Mouse (Mus musculus) olfactory bulb, adult 2 months (tissue): ENCODE results near the gene Foxp1.

Source experiments
- CTCF ChIP-seq: fragments of 200-500 bp; IDR thresholded peaks from 2 replicates; pipeline ENCODE4 v1.5.1; 2012; ENCODE audit warnings: low read depth, mild to moderate bottlenecking, low read length, moderate library complexity; ENCODE audit not compliant: insufficient read depth
- POLR2A ChIP-seq: fragments of 200-500 bp; IDR thresholded peaks from 2 replicates; pipeline ENCODE4 v1.6.1; 2012; ENCODE audit warnings: mild to moderate bottlenecking, low read depth, low read length, moderate library complexity; ENCODE audit not compliant: insufficient read depth

GRCm38 (mm10) chr6:99053111-99053510 is 469.4 kb downstream of the Foxp1 start:
- no peak for TF ChIP-seq POLR2A
- no peak for TF ChIP-seq CTCF
